Mouse (Mus musculus): ENCODE measurements around the gene B830017H08Rik. TPM values are rescaled to one million over a fixed set of nuclear protein-coding genes. Genes with fewer than 3 reads are reported as not detected.
A peak's percentile ranks its signal among the peaks of the same experiment; 100 is the strongest.

B830017H08Rik gene
- polyA plus RNA-seq, 1 experiment from 2014 or later: not detected

- no peak overlapping the region for H3K4me3 ChIP-seq (ENCODE audit: low read depth, low read length)
- WGBS: 84% methylated on average over 4 of the region's 4 CpGs
- no peak for ATAC-seq
- H3K4me1 ChIP-seq (replicated peaks; ENCODE audit: control insufficient read depth, insufficient read depth, low read length): no peaks in the 10 kb centered on the region
- H3K4me2 ChIP-seq (replicated peaks; ENCODE audit: low read depth): no peak overlapping the region
- H3K9me3 ChIP-seq (ENCODE audit: control insufficient read depth): no peaks in the 10 kb centered on the region
- H3K9ac ChIP-seq (ENCODE audit: low read depth, low read length): no peak overlapping the region
- TF ChIP-seq CTCF (IDR thresholded peaks at IDR 0.05; ENCODE audit: low read depth): no peak
- H3K27ac ChIP-seq (ENCODE audit: low read depth, low read length): no peak overlapping the region
- H3K36me3 ChIP-seq (ENCODE audit: control insufficient read depth, insufficient read depth): peaks cover 40% of the 10 kb centered on the region
- peaks cover 17% of the 10 kb centered on the region for H3K27me3 ChIP-seq (replicated peaks; ENCODE audit: control insufficient read depth, insufficient read depth, low read length)
Measured at GRCm38 (mm10) chr16:17839976-17840375, 7.1 kb downstream of the B830017H08Rik start.

- H3K36me3 ChIP-seq (ENCODE audit: control insufficient read depth, insufficient read depth): peaks cover 62% of the 10 kb centered on the region
- WGBS: 93% methylated on average over 7 of the region's 7 CpGs
- ATAC-seq: no peak
Measured at GRCm38 (mm10) chr16:17842437-17842836, 9.5 kb downstream of the B830017H08Rik start.

GRCm38 (mm10) chr16:17843701-17844365 lies 10.9 kb downstream of the B830017H08Rik start:
- no peaks in the 10 kb centered on the region for H3K4me1 ChIP-seq (replicated peaks; ENCODE audit: control insufficient read depth, insufficient read depth, low read length)

More at GRCm38 (mm10) chr16:17842437-17842836, 9.5 kb downstream of the B830017H08Rik start:
- Histone ChIP-seq H3K9me3 (ENCODE audit: control insufficient read depth) (no peaks in the 10 kb centered on the region), H3K4me1 (replicated peaks; ENCODE audit: control insufficient read depth, insufficient read depth, low read length) (no peaks in the 10 kb centered on the region), H3K4me2 (replicated peaks; ENCODE audit: low read depth) (no peak overlapping the region), H3K27ac (ENCODE audit: low read depth, low read length) (peak overlapping the region; percentile 7; the same call in 1 of the 2 replicates), H3K27me3 (replicated peaks; ENCODE audit: control insufficient read depth, insufficient read depth, low read length) (no peaks in the 10 kb centered on the region), H3K9ac (ENCODE audit: low read depth, low read length) (no peak overlapping the region), H3K4me3 (ENCODE audit: low read depth, low read length) (no peak overlapping the region)
- no peak for TF ChIP-seq CTCF (IDR thresholded peaks at IDR 0.05; ENCODE audit: low read depth)

GRCm38 (mm10) chr16:17848431-17848830 lies 15.5 kb downstream of the B830017H08Rik start:
- H3K4me2 ChIP-seq (replicated peaks; ENCODE audit: low read depth): no peak overlapping the region

More at GRCm38 (mm10) chr16:17843701-17844365, 10.9 kb downstream of the B830017H08Rik start:
- 84% methylated on average over 10 of the region's 10 CpGs for WGBS
- Histone ChIP-seq H3K27ac (ENCODE audit: low read depth, low read length) (no peak overlapping the region), H3K36me3 (ENCODE audit: control insufficient read depth, insufficient read depth) (peaks cover 73% of the 10 kb centered on the region), H3K9me3 (ENCODE audit: control insufficient read depth) (no peaks in the 10 kb centered on the region), H3K9ac (ENCODE audit: low read depth, low read length) (no peak overlapping the region), H3K4me3 (ENCODE audit: low read depth, low read length) (no peak overlapping the region), H3K27me3 (replicated peaks; ENCODE audit: control insufficient read depth, insufficient read depth, low read length) (no peaks in the 10 kb centered on the region), H3K4me2 (replicated peaks; ENCODE audit: low read depth) (no peak overlapping the region)
- ATAC-seq: no peak
- TF ChIP-seq CTCF (IDR thresholded peaks at IDR 0.05; ENCODE audit: low read depth): no peak

GRCm38 (mm10) chr16:17848928-17849327 lies 16.0 kb downstream of the B830017H08Rik start:
- 18% methylated on average over 1 of the region's 1 CpGs for WGBS
- Histone ChIP-seq H3K4me2 (replicated peaks; ENCODE audit: low read depth) (no peak overlapping the region), H3K4me1 (replicated peaks; ENCODE audit: control insufficient read depth, insufficient read depth, low read length) (no peaks in the 10 kb centered on the region), H3K36me3 (ENCODE audit: control insufficient read depth, insufficient read depth) (peaks cover 86% of the 10 kb centered on the region), H3K4me3 (ENCODE audit: low read depth, low read length) (no peak overlapping the region), H3K27me3 (replicated peaks; ENCODE audit: control insufficient read depth, insufficient read depth, low read length) (no peaks in the 10 kb centered on the region), H3K9me3 (ENCODE audit: control insufficient read depth) (no peaks in the 10 kb centered on the region), H3K27ac (ENCODE audit: low read depth, low read length) (no peak overlapping the region), H3K9ac (ENCODE audit: low read depth, low read length) (no peak overlapping the region)
- TF ChIP-seq CTCF (IDR thresholded peaks at IDR 0.05; ENCODE audit: low read depth): peak; percentile 88
- no peak for ATAC-seq

More at GRCm38 (mm10) chr16:17848431-17848830, 15.5 kb downstream of the B830017H08Rik start:
- Histone ChIP-seq H3K4me1 (replicated peaks; ENCODE audit: control insufficient read depth, insufficient read depth, low read length) (no peaks in the 10 kb centered on the region), H3K27ac (ENCODE audit: low read depth, low read length) (no peak overlapping the region), H3K4me3 (ENCODE audit: low read depth, low read length) (no peak overlapping the region), H3K9me3 (ENCODE audit: control insufficient read depth) (no peaks in the 10 kb centered on the region), H3K27me3 (replicated peaks; ENCODE audit: control insufficient read depth, insufficient read depth, low read length) (no peaks in the 10 kb centered on the region), H3K36me3 (ENCODE audit: control insufficient read depth, insufficient read depth) (peaks cover 87% of the 10 kb centered on the region), H3K9ac (ENCODE audit: low read depth, low read length) (no peak overlapping the region)
- ATAC-seq: no peak
- WGBS: 94% methylated on average over 6 of the region's 6 CpGs
- TF ChIP-seq CTCF (IDR thresholded peaks at IDR 0.05; ENCODE audit: low read depth): no peak

- Histone ChIP-seq H3K27ac (ENCODE audit: low read depth, low read length) (no peak overlapping the region), H3K27me3 (replicated peaks; ENCODE audit: control insufficient read depth, insufficient read depth, low read length) (no peaks in the 10 kb centered on the region), H3K4me1 (replicated peaks; ENCODE audit: control insufficient read depth, insufficient read depth, low read length) (no peaks in the 10 kb centered on the region), H3K4me3 (ENCODE audit: low read depth, low read length) (no peak overlapping the region), H3K9me3 (ENCODE audit: control insufficient read depth) (no peaks in the 10 kb centered on the region), H3K36me3 (ENCODE audit: control insufficient read depth, insufficient read depth) (peaks cover 86% of the 10 kb centered on the region), H3K9ac (ENCODE audit: low read depth, low read length) (no peak overlapping the region), H3K4me2 (replicated peaks; ENCODE audit: low read depth) (no peak overlapping the region)
- ATAC-seq: no peak
- TF ChIP-seq CTCF (IDR thresholded peaks at IDR 0.05; ENCODE audit: low read depth): no peak
- WGBS: 83% methylated on average over 6 of the region's 6 CpGs
Measured at GRCm38 (mm10) chr16:17849486-17849885, 16.6 kb downstream of the B830017H08Rik start.

Measured in intestine, postnatal 0 days (tissue).